16 mouse cellular contexts compared by ENCODE assay signal in the genomic region with DNA sequence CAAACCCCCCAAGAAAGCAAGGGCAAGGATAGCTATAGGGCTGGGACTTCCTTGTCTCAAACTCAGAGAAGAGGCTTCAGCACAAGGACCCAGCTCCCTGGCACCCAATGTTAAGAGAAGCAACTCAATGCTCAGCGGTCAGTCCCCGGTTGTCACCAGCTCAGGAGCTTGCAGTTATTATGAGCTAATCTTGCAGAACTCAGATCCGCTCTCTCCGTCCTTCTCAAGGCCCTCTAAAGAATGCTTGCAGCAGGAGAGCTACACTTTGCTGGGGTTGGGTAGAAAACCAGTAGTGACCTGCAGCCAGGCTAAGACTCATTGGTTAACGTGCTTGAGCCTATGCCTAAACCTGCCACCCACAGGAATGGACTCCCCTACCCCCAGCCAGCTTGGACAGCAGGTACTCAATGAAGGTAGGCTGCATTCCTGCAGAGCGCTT.
DNase-seq lines count a peak whose midpoint lies in the region; ATAC-seq and TF ChIP-seq lines count a peak whose summit lies in the region.
"Had no signal": no experiment of that assay in that cellular context is flagged by ENCODE, and none has a peak within 500 bp of the region (broad histone marks: within the 10 kb centered on the region; RNA-seq: fewer than 3 reads in every experiment).

No protein-coding gene starts in this region.

- peak overlapping the region; percentile 92 for H3K27ac ChIP-seq in left cerebral cortex, adult 2 months
- no peak overlapping the region for H3K27ac ChIP-seq in midbrain, embryonic 15.5 days
- no peak overlapping the region for H3K27ac ChIP-seq in kidney, embryonic 14.5 days (ENCODE audit: low read depth, low read length)
- H3K27ac ChIP-seq: liver, embryonic 14.5 days had no signal

- peak overlapping the region; percentile 77 for H3K4me3 ChIP-seq in left cerebral cortex, adult 2 months
- H3K4me3 ChIP-seq in midbrain, embryonic 15.5 days = no peak overlapping the region
- no peak overlapping the region for H3K4me3 ChIP-seq in kidney, embryonic 14.5 days (ENCODE audit: low read length)
- H3K4me3 ChIP-seq: embryonic facial prominence, embryonic 13.5 days; megakaryocyte, embryonic 14.5 days had no signal

- H3K36me3 ChIP-seq in midbrain, embryonic 15.5 days (replicated peaks) = no peaks in the 10 kb centered on the region
- H3K36me3 ChIP-seq in kidney, embryonic 14.5 days (ENCODE audit: control insufficient read depth, insufficient read depth, low read length) = no peaks in the 10 kb centered on the region
- H3K36me3 ChIP-seq: embryonic facial prominence, embryonic 13.5 days had no signal

- ATAC-seq in midbrain, embryonic 15.5 days (replicated peaks) = no peak
- no peak for ATAC-seq in kidney, embryonic 14.5 days (ENCODE audit: low FRiP score, low TSS enrichment)
- ATAC-seq: inflammation-experienced regulatory T-cells, adult 6 months had no signal

- WGBS in midbrain, embryonic 15.5 days = 59% methylated on average over 5 of the region's 6 CpGs
- 70% methylated on average over 6 of the region's 6 CpGs for WGBS in kidney, embryonic 14.5 days

- no peaks in the 10 kb centered on the region for H3K9me3 ChIP-seq in midbrain, embryonic 15.5 days
- H3K9me3 ChIP-seq in kidney, embryonic 14.5 days (ENCODE audit: control insufficient read depth, low read length) = no peaks in the 10 kb centered on the region
- H3K9me3 ChIP-seq: embryonic facial prominence, embryonic 13.5 days; megakaryocyte, embryonic 14.5 days had no signal

- peaks cover 32% of the 10 kb centered on the region for H3K4me1 ChIP-seq in midbrain, embryonic 15.5 days
- peaks cover 7% of the 10 kb centered on the region for H3K4me1 ChIP-seq in kidney, embryonic 14.5 days (ENCODE audit: control insufficient read depth, insufficient read depth, low read length)
- H3K4me1 ChIP-seq: megakaryocyte, embryonic 14.5 days had no signal

- peak; percentile 63 for DNase-seq in cerebellum, adult 11-12 months
- no peak for DNase-seq in cerebellum, adult 11 months
- peak in 1 of 2 experiments; percentile 21 for DNase-seq in left cerebral cortex, adult 2 months (ENCODE audit: extremely low spot score in 1 of 2, low spot score in 2 of 2)
- DNase-seq in left cerebral cortex, postnatal 14 days (ENCODE audit: low spot score in 2 of 2) = no peak
- peak; percentile 61 to 63 for DNase-seq in cerebellum, postnatal 25 days
- DNase-seq in heart, postnatal 4 days = no peak
- DNase-seq: gastrocnemius, postnatal 25 days; kidney, adult 9 months; lung, postnatal 10 days; spleen, adult 18-20 months had no signal

- no peak for TF ChIP-seq CTCF in left cerebral cortex, adult 2 months (IDR thresholded peaks at IDR 0.05)

- H3K27me3 ChIP-seq in midbrain, embryonic 15.5 days (replicated peaks) = no peaks in the 10 kb centered on the region
- no peaks in the 10 kb centered on the region for H3K27me3 ChIP-seq in kidney, embryonic 14.5 days (ENCODE audit: control insufficient read depth, insufficient read depth, low read length)
- H3K27me3 ChIP-seq: embryonic facial prominence, embryonic 13.5 days had no signal

- intact Hi-C loops in left cerebral cortex, adult 2 months (cut with DNase I) = loop anchor here (2.0 kb wide), 1 partner anchor 24 kb away; no protein-coding TSS in a partner anchor
- intact Hi-C loops in left cerebral cortex, postnatal 14 days (cut with DNase I) = no loop called here

- H3K9ac ChIP-seq in midbrain, embryonic 15.5 days = no peak overlapping the region
- no peak overlapping the region for H3K9ac ChIP-seq in kidney, embryonic 14.5 days (ENCODE audit: low read depth, low read length)
- H3K9ac ChIP-seq: embryonic facial prominence, embryonic 13.5 days; liver, embryonic 14.5 days had no signal

- peak overlapping the region; percentile 22 for H3K4me2 ChIP-seq in midbrain, embryonic 15.5 days
- no peak overlapping the region for H3K4me2 ChIP-seq in kidney, embryonic 14.5 days (replicated peaks; ENCODE audit: low read depth, low read length)
- H3K4me2 ChIP-seq: embryonic facial prominence, embryonic 13.5 days had no signal

Comparison
In these comparisons a context has a peak if more than half of its experiments do, and no peak if none do; other contexts are left out.
1. DNase-seq: peak in cerebellum, adult 11-12 months (single experiment) and cerebellum, postnatal 25 days (2 of 2); none in cerebellum, adult 11 months (single experiment), left cerebral cortex, postnatal 14 days (0 of 2) and heart, postnatal 4 days (single experiment).